Mouse (Mus musculus) limb, embryonic 11.5 days (tissue): ENCODE results near the gene Hist1h2ae. TPM values are rescaled to one million over a fixed set of nuclear protein-coding genes. Genes with fewer than 3 reads are reported as not detected.
"Not testable (repeated sequence)": the region's sequence is repeated elsewhere in the genome, so short reads cannot be mapped to it uniquely, and the experiment has no call there.

Experiments
- ATAC-seq: fragments of 200-750 bp; cut with Nextera tagmentation; 2 replicates; pipeline ENCODE4 v1.8.0; 2017; ENCODE audit warnings: low read depth; ENCODE audit not compliant: insufficient number of reproducible peaks, low FRiP score, low TSS enrichment
- DNase-seq: peaks from one replicate; pipeline ENCODE4 v3.0.0-alpha.2; 2015; ENCODE audit warnings: low spot score
- H3K27ac ChIP-seq: fragments of 300-500 bp; sonication (generic); replicated peaks from 2 replicates; pipeline ENCODE4 v1.5.1; 2014; ENCODE audit warnings: low read depth, mild to moderate bottlenecking, low read length
- H3K27me3 ChIP-seq: fragments of 300-500 bp; sonication (generic); 2 replicates; pipeline ENCODE4 v1.6.1; 2014; ENCODE audit warnings: mild to moderate bottlenecking, low read length, mixed read lengths; ENCODE audit not compliant: control insufficient read depth, insufficient read depth
- H3K36me3 ChIP-seq: fragments of 300-500 bp; sonication (generic); 2 replicates; pipeline ENCODE4 v1.6.1; 2014; ENCODE audit warnings: mild to moderate bottlenecking, low read length, moderate library complexity, mixed read lengths; ENCODE audit not compliant: control insufficient read depth, insufficient read depth
- H3K4me1 ChIP-seq: fragments of 300-500 bp; sonication (generic); 2 replicates; pipeline ENCODE4 v1.6.1; 2014; ENCODE audit warnings: low read length, mixed read lengths; ENCODE audit not compliant: control insufficient read depth, insufficient read depth
- H3K4me2 ChIP-seq: fragments of 300-500 bp; sonication (generic); 2 replicates; pipeline ENCODE4 v1.6.1; 2014; ENCODE audit warnings: low read depth, mild to moderate bottlenecking, moderate library complexity; ENCODE audit not compliant: severe bottlenecking
- H3K4me3 ChIP-seq: fragments of 300-500 bp; sonication (generic); 2 replicates; pipeline ENCODE4 v1.5.1; 2014; ENCODE audit warnings: low read depth, low read length
- H3K9ac ChIP-seq: fragments of 300-500 bp; sonication (generic); 2 replicates; pipeline ENCODE4 v1.6.1; 2014; ENCODE audit warnings: mild to moderate bottlenecking, low read length
- H3K9me3 ChIP-seq: fragments of 300-500 bp; sonication (generic); 2 replicates; pipeline ENCODE4 v1.6.1; 2016; ENCODE audit warnings: low read length; ENCODE audit not compliant: control insufficient read depth
- WGBS: fragments of 180-500 bp; shearing (Covaris S2); extraction: QIAGEN DNeasy Blood & Tissue Kit; methylation state at CpG from one replicate; pipeline ENCODE4 v1.1.7; 2014; 5-methylcytosine and 5-hydroxymethylcytosine counted together
- polyA plus RNA-seq: library from polyadenylated mRNA; unstranded; fragments of >200 nt; fragmentation: Nextera tagmentation; extraction: Ambion mirVana; gene quantifications from 2 replicates; pipeline ENCODE4 v1.2.1, GENCODE M21; 2014

Gene Hist1h2ae
- polyA plus RNA-seq, 1 experiment from 2014 or later = 102 TPM

- Histone ChIP-seq H3K4me2 (peak within 1 kb of the TSS; percentile 82), H3K36me3 (no peaks in the 10 kb centered on the region), H3K27me3 (no peaks in the 10 kb centered on the region), H3K9ac (peak within 1 kb of the TSS; percentile 83), H3K9me3 (no peaks in the 10 kb centered on the region), H3K4me3 (peak within 1 kb of the TSS; percentile 54), H3K27ac (peak within 1 kb of the TSS; percentile 98), H3K4me1 (peaks cover 11% of the 10 kb centered on the region)
- DNase-seq (peak; percentile 99), ATAC-seq (peak; percentile 89)
- 0% methylated on average over 41 of the region's 43 CpGs for WGBS
Measured at GRCm38 (mm10) chr13:23581408-23582218, 10.6 kb upstream of the Hist1h2ae start, which contains the start of gene Hist1h4d. Gene Hist1h4d (plus strand): TSS chr13:23581598.

- H3K9ac ChIP-seq = no peak overlapping the region
- no peak overlapping the region for H3K27ac ChIP-seq
- WGBS = 97% methylated on average over 1 of the region's 1 CpGs
- peaks cover 10% of the 10 kb centered on the region for H3K4me1 ChIP-seq
- H3K36me3 ChIP-seq = no peaks in the 10 kb centered on the region
- H3K9me3 ChIP-seq = no peaks in the 10 kb centered on the region
- ATAC-seq (no peak), DNase-seq (no peak)
- H3K4me3 ChIP-seq = no peak overlapping the region
- H3K4me2 ChIP-seq = no peak overlapping the region
- no peaks in the 10 kb centered on the region for H3K27me3 ChIP-seq
Measured at GRCm38 (mm10) chr13:23577835-23578234, 6.8 kb upstream of the Hist1h2ae start.

DNA sequence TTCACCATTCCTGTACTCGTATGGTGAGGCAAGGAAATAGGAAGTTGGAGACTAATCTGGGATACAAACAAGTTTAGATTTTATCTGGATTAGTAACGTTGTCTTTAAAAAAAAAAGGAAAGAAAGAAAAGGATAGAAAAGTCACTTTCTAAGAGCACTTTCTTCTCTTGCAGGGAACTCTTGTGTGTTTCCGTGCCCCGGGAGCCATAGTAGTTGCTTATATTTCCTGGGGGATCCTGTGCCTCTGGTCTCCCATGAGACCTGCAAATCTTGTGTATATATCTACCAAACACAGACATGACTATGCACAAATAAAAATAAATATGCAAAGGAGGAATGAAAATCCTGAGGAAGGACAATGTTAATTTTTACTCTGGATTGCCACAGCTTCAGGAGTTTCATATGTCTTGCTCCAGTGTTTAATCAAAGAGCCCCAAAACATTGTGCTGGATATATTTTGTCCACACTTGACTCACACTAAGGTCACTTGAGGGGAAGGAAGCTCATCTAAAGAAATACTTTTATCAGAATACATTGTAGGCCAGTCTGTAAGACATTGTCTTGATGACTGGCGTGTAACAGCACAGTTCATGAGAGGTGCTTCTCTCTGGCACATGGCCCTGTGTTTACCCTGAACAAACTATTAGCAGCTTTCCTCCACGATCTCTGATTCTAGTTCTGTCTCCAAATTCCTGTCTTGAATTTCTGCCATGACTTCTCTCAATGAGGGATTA, 6.1 kb upstream of the Hist1h2ae start:
- Histone ChIP-seq H3K27ac (peak overlapping the region; percentile 94), H3K4me2 (peak overlapping the region; percentile 69), H3K27me3 (no peaks in the 10 kb centered on the region), H3K9ac (peak overlapping the region; percentile 85), H3K4me1 (peaks cover 7% of the 10 kb centered on the region; the same call in 1 of the 2 replicates), H3K9me3 (no peaks in the 10 kb centered on the region), H3K4me3 (peak overlapping the region; percentile 45), H3K36me3 (no peaks in the 10 kb centered on the region)
- DNase-seq (peak; percentile 47), ATAC-seq (no peak)
- WGBS = 59% methylated on average over 6 of the region's 6 CpGs

- peak overlapping the region; percentile 94 for H3K27ac ChIP-seq
- no peaks in the 10 kb centered on the region for H3K36me3 ChIP-seq
- WGBS = 4% methylated on average over 7 of the region's 7 CpGs
- H3K4me1 ChIP-seq = peaks cover 7% of the 10 kb centered on the region; the same call in 1 of the 2 replicates
- no peak for ATAC-seq
- peak; percentile 76 for DNase-seq
- no peaks in the 10 kb centered on the region for H3K9me3 ChIP-seq
- H3K4me3 ChIP-seq = peak overlapping the region; percentile 45
- no peaks in the 10 kb centered on the region for H3K27me3 ChIP-seq
- H3K9ac ChIP-seq = peak overlapping the region; percentile 85
- H3K4me2 ChIP-seq = peak overlapping the region; percentile 69
Measured at GRCm38 (mm10) chr13:23576351-23576881, 5.4 kb upstream of the Hist1h2ae start.

DNA sequence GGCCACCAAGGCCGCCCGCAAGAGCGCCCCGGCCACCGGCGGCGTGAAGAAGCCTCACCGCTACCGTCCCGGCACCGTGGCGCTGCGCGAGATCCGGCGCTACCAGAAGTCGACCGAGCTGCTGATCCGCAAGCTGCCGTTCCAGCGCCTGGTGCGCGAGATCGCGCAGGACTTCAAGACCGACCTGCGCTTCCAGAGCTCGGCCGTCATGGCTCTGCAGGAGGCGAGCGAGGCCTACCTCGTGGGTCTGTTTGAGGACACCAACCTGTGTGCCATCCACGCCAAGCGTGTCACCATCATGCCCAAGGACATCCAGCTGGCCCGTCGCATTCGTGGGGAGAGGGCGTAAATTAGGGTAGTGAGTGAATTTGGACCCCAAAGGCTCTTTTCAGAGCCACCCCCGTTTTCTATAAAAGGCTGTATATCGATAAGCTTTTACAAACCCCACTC, 4.9 kb upstream of the Hist1h2ae start:
- H3K36me3 ChIP-seq = not testable (repeated sequence)
- H3K9ac ChIP-seq = peak overlapping the region; percentile 85
- DNase-seq = peak; percentile 65

GRCm38 (mm10) chr13:23575271-23575851, 4.3 kb upstream of the Hist1h2ae start, which contains the start of gene Hist1h3d:
Gene Hist1h3d (plus strand): TSS chr13:23575763.
- under 1% methylated on average over 18 of the region's 18 CpGs for WGBS
- Histone ChIP-seq H3K27ac (peak within 1 kb of the TSS; percentile 94), H3K27me3 (no peaks in the 10 kb centered on the region), H3K4me2 (peak within 1 kb of the TSS; percentile 69), H3K9me3 (no peaks in the 10 kb centered on the region), H3K4me3 (peak within 1 kb of the TSS; percentile 45), H3K4me1 (peaks cover 5% of the 10 kb centered on the region; the same call in 1 of the 2 replicates), H3K9ac (peak within 1 kb of the TSS; percentile 85), H3K36me3 (no peaks in the 10 kb centered on the region)
- peak; percentile 68 for ATAC-seq
- peak; percentile 75 for DNase-seq

More for the DNA sequence above, 4.9 kb upstream of the Hist1h2ae start:
- not testable (repeated sequence) for ATAC-seq, H3K4me1 ChIP-seq, H3K9me3 ChIP-seq, H3K27me3 ChIP-seq
- peak overlapping the region; percentile 69 for H3K4me2 ChIP-seq
- H3K27ac ChIP-seq = peak overlapping the region; percentile 94
- 2% methylated on average over 8 of the region's 40 CpGs for WGBS
- H3K4me3 ChIP-seq = peak overlapping the region; percentile 45

- peak; percentile 30 for DNase-seq
- WGBS = under 1% methylated on average over 6 of the region's 39 CpGs
- Histone ChIP-seq H3K4me3 (peak overlapping the region; percentile 28), H3K27ac (peak overlapping the region; percentile 95), H3K4me2 (peak overlapping the region; percentile 43; the same call in 1 of the 2 replicates), H3K9ac (peak overlapping the region; percentile 60; the same call in 1 of the 2 replicates)
- not testable (repeated sequence) for H3K9me3 ChIP-seq, H3K4me1 ChIP-seq, H3K27me3 ChIP-seq, ATAC-seq, H3K36me3 ChIP-seq
Measured at GRCm38 (mm10) chr13:23574546-23575170, 3.6 kb upstream of the Hist1h2ae start.
